Mouse (Mus musculus) heart, adult 8-10 months (tissue): Measurements from ENCODE around the gene Cmbl. TPM values are rescaled to one million over a fixed set of nuclear protein-coding genes. Genes with fewer than 3 reads are reported as not detected.

Experiments used
- DNase-seq: peaks from one replicate; pipeline ENCODE4 v3.0.0; 2022; ENCODE audit warnings: low spot score
- total RNA-seq, 4 experiments: library from RNA; stranded (reverse); gene quantifications; 2 replicates each; pipeline ENCODE4 v1.2.4; 2022

Gene Cmbl
- total RNA-seq: 10 to 100 TPM; 31.4 to 42.1 (median 34.4) TPM

GRCm38 (mm10) chr15:31565184-31565583, at the start of gene Cmbl:
Cmbl (plus strand) TSS chr15:31565389.
- DNase-seq: no peak

DNA sequence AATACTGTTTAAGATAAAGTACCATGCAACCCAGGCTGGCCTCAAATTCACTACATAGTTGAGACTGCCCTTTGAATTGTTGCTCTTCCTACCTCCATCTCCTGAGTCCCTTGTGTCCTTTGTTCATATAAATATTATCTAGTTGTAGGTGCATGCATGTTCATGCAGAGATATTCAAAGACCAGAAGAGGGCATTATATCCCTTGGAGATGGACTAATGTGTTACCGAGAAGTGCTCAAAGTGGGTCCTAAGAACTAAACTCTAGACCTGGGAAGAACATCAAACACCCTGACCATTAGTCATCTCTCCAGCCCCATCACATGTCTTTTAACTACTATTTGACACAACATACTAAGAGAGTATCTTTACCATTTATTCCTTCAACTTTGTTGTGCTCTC, 48.0 kb upstream of the Cmbl start:
- no peak for DNase-seq

- DNase-seq: no peak
Observed at GRCm38 (mm10) chr15:31518371-31518770, 46.8 kb upstream of the Cmbl start.

GRCm38 (mm10) chr15:31519000-31519399, 46.2 kb upstream of the Cmbl start:
- DNase-seq: no peak

DNA sequence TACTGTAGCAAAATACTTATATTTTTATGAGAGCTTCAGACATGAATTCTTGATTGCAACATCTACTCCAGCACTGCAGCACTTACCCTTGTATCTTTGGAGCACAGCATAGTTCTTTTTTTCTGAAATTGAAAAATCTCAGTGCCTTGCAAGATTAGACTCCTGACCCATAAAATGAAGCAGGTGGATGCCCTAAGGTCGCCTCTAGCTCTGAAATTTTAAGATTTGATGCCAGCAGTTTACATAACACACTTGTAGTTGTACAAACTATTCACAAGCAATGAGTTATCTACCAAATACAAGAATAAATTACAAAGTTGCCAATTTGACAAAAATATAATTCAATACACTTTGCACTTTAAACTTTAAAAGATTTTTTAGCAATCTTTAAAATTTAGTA, 38.7 kb upstream of the Cmbl start:
- DNase-seq: no peak

DNA sequence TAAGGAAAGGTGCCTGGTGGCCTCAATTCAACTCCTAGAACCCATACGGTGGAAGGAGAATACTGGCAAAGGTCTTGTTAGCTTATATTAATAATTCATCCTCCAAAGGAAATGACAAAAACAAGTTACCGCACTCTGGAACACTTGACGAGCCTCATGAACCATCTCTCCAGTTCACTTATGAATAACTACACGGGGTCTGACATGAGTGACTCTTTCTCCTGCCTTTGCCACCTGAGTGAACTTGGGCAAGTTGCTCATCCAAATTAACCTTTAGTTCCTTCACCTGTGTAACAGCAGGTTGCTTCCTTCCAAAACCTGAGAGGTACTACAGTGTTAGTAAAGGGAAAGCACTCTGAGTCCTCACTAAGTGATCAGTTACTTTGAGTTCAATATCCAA, 36.7 kb upstream of the Cmbl start:
- DNase-seq: no peak

- no peak for DNase-seq
Observed at GRCm38 (mm10) chr15:31529103-31529502, 36.1 kb upstream of the Cmbl start.

DNA sequence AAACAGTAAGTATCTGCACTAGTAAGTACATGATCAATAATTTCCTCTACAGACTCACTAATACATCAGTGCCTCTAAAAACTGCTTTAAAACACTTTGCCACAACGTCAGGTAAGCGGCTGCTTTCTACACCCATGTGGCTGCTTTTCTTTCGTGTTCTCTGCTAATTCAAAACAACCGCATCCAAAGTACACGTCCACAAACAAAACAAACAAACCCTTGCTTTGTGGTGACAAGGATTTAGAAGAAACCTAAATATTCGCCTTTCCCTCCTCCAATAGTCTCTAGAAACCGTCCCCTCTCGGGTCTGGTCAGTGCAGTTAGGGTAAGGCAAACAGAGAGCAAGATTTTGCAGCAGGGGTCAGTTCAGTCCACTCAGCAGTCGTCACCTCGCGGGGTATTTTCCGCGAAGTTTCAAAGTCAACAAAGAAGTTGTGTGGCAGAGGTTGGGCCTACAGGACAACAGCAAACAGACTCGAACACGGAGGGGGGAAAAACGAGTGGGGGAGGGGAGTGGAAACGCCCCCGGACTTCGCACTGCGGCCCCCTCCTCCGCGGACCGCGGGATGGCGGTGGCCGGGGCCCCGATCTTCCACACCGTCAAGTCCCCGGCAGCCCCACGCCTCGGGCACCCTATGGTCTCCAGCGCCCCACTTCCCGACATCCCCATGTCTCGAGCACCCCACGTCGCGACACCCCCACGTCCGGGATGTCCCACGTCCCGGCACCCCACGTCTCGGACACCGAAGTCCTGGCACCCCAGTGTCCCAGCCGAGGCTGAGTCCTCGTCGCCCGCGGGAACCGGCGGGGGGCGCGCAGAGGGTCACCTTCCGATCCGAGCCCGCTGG, 35.2 kb upstream of the Cmbl start:
- DNase-seq: no peak

DNA sequence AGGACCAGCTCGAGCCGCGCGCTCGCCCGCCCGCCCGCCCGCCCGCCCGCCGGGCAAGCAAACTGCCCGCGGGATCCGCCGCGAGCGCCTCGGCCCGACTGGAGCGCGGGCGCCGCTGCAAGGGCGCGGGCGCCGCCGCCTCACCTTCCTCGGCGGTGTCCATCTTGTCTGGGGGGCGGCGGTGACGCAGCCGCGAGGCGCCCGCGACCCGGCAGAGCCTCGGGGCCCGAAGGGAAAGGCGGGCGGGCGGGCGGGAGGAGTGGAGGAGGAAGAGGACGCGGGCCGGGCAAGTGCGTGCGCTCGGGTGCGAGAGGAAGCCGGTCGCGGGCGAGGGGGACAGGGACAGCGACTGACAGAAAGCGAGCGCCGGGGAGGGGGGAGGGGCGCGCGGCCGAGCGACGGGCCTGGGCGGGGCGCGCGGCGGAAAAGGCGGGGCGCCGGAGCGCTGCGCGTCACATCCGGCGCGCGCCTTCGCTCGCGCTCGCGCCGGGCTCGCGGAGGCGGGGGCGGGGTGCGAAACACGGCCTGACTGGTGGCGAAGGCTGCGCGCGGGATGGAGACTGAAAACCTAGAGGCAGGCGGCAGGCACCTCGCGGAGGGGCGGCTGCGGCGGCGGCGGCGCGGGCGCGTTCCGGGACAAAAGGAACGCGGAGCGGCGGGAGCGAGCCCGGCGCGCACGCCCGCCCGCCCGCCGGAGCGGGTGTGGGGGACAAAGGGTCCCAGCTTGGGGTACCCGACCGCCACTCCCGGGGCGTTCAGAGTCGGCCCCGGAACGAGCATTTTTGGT, 34.3 kb upstream of the Cmbl start, which contains the start of gene March6:
Gene March6, minus strand, starts transcription at position 395 of the 787 bp plus-strand sequence.
- peak; percentile 78 for DNase-seq

GRCm38 (mm10) chr15:31531446-31532330, 33.5 kb upstream of the Cmbl start:
- DNase-seq: no peak

GRCm38 (mm10) chr15:31532331-31533021, 32.7 kb upstream of the Cmbl start:
- DNase-seq: no peak

GRCm38 (mm10) chr15:31533529-31533928, 31.7 kb upstream of the Cmbl start:
- DNase-seq: no peak

GRCm38 (mm10) chr15:31534421-31535258, 30.5 kb upstream of the Cmbl start:
- no peak for DNase-seq

GRCm38 (mm10) chr15:31535259-31535855, 29.8 kb upstream of the Cmbl start:
- no peak for DNase-seq

- DNase-seq: no peak
Observed at GRCm38 (mm10) chr15:31536051-31536737, 29.0 kb upstream of the Cmbl start.

- no peak for DNase-seq
Observed at GRCm38 (mm10) chr15:31537706-31538105, 27.5 kb upstream of the Cmbl start.

- DNase-seq: no peak
Observed at GRCm38 (mm10) chr15:31538346-31538745, 26.8 kb upstream of the Cmbl start.

DNA sequence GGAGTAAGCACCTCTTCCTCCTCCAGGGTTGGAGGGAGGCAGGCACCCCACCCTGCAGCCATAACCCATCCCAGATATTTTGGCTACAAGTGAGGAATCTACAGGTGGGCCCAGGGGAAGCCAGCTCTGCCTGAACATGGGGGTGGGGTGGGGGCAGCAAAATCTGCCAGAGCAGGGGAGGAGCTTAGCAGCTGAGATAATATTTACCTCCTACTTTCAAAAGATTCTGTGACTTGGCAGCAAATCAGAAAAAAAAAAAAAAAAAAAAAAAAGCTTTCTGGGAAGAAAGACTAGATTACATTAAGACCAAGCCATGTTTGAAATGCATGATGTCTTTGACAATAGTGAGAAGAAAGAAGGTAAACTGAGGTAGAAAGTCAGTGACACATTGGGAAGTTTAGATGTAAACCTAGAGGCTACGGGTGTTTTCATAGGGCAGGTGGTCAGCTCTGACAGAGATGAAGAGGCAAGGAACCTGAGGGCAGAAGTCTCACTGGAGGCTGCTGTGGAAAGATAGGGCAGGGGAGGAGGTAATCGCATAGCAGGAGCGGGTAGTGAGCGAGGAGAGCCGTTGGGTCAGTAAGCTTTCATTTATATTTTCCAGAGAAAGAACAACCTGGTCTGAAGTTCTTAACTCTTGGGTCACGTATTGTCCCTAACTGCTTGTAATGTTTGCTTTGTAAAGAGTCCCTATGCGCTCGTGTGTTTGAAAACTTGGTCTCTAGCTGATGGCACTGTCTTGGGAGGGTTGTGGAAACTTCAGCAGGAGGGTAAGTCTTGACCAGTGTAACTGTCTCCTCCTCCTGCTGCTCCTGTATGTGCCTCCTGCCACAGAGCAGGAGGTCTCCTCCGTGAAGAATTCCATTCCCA, 25.3 kb upstream of the Cmbl start:
- DNase-seq: no peak
